Mouse (Mus musculus) E14TG2a.4 (cell line): ENCODE results near the gene Ush2a.

ENCODE experiments used
- CTCF ChIP-seq: conservative IDR thresholded peaks from 2 replicates; pipeline ENCODE4 v1.5.1; 2014; ENCODE audit warnings: low read length
- NANOG ChIP-seq: IDR thresholded peaks from 2 replicates; pipeline ENCODE4 v1.6.1; 2014; ENCODE audit warnings: borderline replicate concordance, low read length, mixed read lengths

DNA sequence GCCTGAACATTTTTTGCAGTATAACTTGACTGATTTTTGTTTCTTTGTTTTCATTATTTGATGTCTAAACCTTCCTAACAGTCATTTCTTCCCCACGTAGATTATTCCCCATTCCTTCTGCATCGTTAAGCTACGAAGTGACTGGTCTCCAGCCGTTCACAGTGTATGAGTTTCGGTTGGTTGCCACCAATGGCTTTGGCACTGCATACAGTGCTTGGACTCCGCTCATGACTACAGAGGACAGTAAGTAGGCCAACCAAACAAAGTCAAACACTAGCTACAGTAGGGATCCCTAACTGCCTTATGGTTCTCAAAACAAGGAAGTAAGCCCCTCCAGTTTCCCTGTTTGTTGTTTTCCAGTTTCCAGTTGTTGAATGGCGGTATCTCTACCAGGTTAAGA, 453.1 kb downstream of the Ush2a start:
- TF ChIP-seq CTCF (no peak), NANOG (no peak)
